Mouse (Mus musculus): ENCODE measurements around the gene Vwa3a.

GRCm38 (mm10) chr7:120796369-120796768, 57.3 kb downstream of the Vwa3a start:
- no peak for TF ChIP-seq MAFK (IDR thresholded peaks at IDR 0.05; ENCODE audit: insufficient read depth, low read depth, low read length)
- TF ChIP-seq CHD2 (IDR thresholded peaks at IDR 0.05; ENCODE audit: low read depth, low read length): no peak

Measured in ES-E14 (cell line).